8 mouse cellular contexts compared by ENCODE assay signal in genomic region chr10:56227771-56228275, GRCm38 (mm10). TPM values are rescaled to one million over a fixed set of nuclear protein-coding genes. Genes with fewer than 3 reads are reported as not detected.
A peak's percentile ranks its signal among the peaks of the same experiment; 100 is the strongest.
DNase-seq lines count a peak whose midpoint lies in the region; ATAC-seq and TF ChIP-seq lines count a peak whose summit lies in the region.

No protein-coding gene starts in this region.

- no peak for TF ChIP-seq EP300 in liver, embryonic 14.5 days (IDR thresholded peaks at IDR 0.05; ENCODE audit: low read depth)

- WGBS in forebrain, embryonic 13.5 days, result 67% methylated on average over 8 of the region's 8 CpGs
- 65% methylated on average over 8 of the region's 8 CpGs for WGBS in liver, embryonic 14.5 days (ENCODE audit: insufficient replicate concordance)

- peak; percentile 11 to 53 for DNase-seq in adrenal gland, adult (ENCODE audit: inconsistent age in 2 of 2, low spot score in 1 of 2)
- no peak for DNase-seq in adrenal gland, adult 18-20 months (ENCODE audit: low spot score in 2 of 2)
- DNase-seq in liver, embryonic 14.5 days (ENCODE audit: low read depth in 3 of 3, low spot score in 3 of 3), result no peak
- no peak for DNase-seq in spleen, postnatal 10 days (ENCODE audit: low spot score in 2 of 2)
- DNase-seq in ovary, postnatal 36 days (ENCODE audit: low spot score), result no peak

- H3K9me3 ChIP-seq in megakaryocyte, embryonic 14.5 days, result no peaks in the 10 kb centered on the region
- no peaks in the 10 kb centered on the region for H3K9me3 ChIP-seq in forebrain, embryonic 13.5 days (replicated peaks)
- no peaks in the 10 kb centered on the region for H3K9me3 ChIP-seq in liver, embryonic 14.5 days (ENCODE audit: control insufficient read depth, low read length)

- ATAC-seq in megakaryocyte, adult 5-6 weeks (ENCODE audit: poor library complexity, severe bottlenecking), result no peak
- ATAC-seq in forebrain, embryonic 13.5 days, result no peak
- ATAC-seq in liver, embryonic 14.5 days (ENCODE audit: insufficient read depth), result no peak

- H3K27me3 ChIP-seq in megakaryocyte, embryonic 14.5 days (replicated peaks), result no peaks in the 10 kb centered on the region
- no peaks in the 10 kb centered on the region for H3K27me3 ChIP-seq in forebrain, embryonic 13.5 days
- no peaks in the 10 kb centered on the region for H3K27me3 ChIP-seq in liver, embryonic 14.5 days (ENCODE audit: control insufficient read depth, insufficient read depth, low read length)

- peaks cover 16% of the 10 kb centered on the region for H3K4me1 ChIP-seq in megakaryocyte, embryonic 14.5 days
- H3K4me1 ChIP-seq in forebrain, embryonic 13.5 days, result peaks cover 10% of the 10 kb centered on the region
- peaks cover 0 to 6% of the 10 kb centered on the region in 2 experiments; a peak in 2 of 4 replicates for H3K4me1 ChIP-seq in liver, embryonic 14.5 days (replicated peaks; ENCODE audit: control insufficient read depth in 2 of 2, insufficient read depth in 2 of 2, low read length in 1 of 2)

- H3K36me3 ChIP-seq in megakaryocyte, embryonic 14.5 days (replicated peaks; ENCODE audit: low read length), result peaks cover 6% of the 10 kb centered on the region
- no peaks in the 10 kb centered on the region for H3K36me3 ChIP-seq in forebrain, embryonic 13.5 days (ENCODE audit: poor library complexity, severe bottlenecking)
- no peaks in the 10 kb centered on the region for H3K36me3 ChIP-seq in liver, embryonic 14.5 days (replicated peaks; ENCODE audit: control insufficient read depth, insufficient read depth, low read depth)

- peak overlapping the region; percentile 92 for H3K4me3 ChIP-seq in megakaryocyte, embryonic 14.5 days (replicated peaks)
- peak overlapping the region; percentile 51 for H3K4me3 ChIP-seq in forebrain, embryonic 13.5 days
- H3K4me3 ChIP-seq in liver, embryonic 14.5 days (ENCODE audit: insufficient read depth in 1 of 2, low read depth in 2 of 2, low read length in 2 of 2), result peak overlapping the region in 1 of 2 experiments; percentile 62; a peak in 2 of 4 replicates

- no peak for TF ChIP-seq CTCF in liver, embryonic 14.5 days (IDR thresholded peaks at IDR 0.05; ENCODE audit: low read depth)

- H3K4me2 ChIP-seq in forebrain, embryonic 13.5 days, result peak overlapping the region; percentile 60
- H3K4me2 ChIP-seq in liver, embryonic 14.5 days (ENCODE audit: low read depth), result peak overlapping the region; percentile 74

- H3K9ac ChIP-seq in forebrain, embryonic 13.5 days, result peak overlapping the region; percentile 70
- no peak overlapping the region for H3K9ac ChIP-seq in liver, embryonic 14.5 days (replicated peaks)

- no peak overlapping the region for H3K27ac ChIP-seq in forebrain, embryonic 13.5 days
- no peak overlapping the region for H3K27ac ChIP-seq in liver, embryonic 14.5 days

RNA-seq across cellular contexts. Expression of gene Tbc1d32, which starts 0.7 kb away (rescaled TPM):
- 1 to 10 TPM; 5.3 to 6.2 TPM for total RNA-seq in adrenal gland, adult 18-20 months (2021)
- polyA plus RNA-seq in megakaryocyte, embryonic 14.5 days (2012; ENCODE audit: insufficient read depth, low replicate concordance), result 0.03 TPM in 1 of 2 replicates, not detected in the other
- 1.2 and 1.4 TPM in 2 replicates for total RNA-seq in megakaryocyte, adult 5-6 weeks (2015)
- total RNA-seq in megakaryocyte, adult 5-6 weeks (2017), result 3.3 and 3.4 TPM in 2 replicates
- 2.9 and 3.1 TPM in 2 replicates for polyA plus RNA-seq in forebrain, embryonic 13.5 days (2015; fragmentation: Nextera tagmentation; extraction: Ambion mirVana)
- polyA plus RNA-seq in liver, embryonic 14.5 days (2012; rRNA removed), result 0.21 and 0.27 TPM in 2 replicates
- polyA plus RNA-seq in liver, embryonic 14.5 days (2014; fragmentation: Nextera tagmentation; extraction: Ambion mirVana), result 0.39 and 0.46 TPM in 2 replicates

Comparison
In these comparisons a context has a peak if more than half of its experiments do, and no peak if none do; other contexts are left out.
1. DNase-seq: peak in adrenal gland, adult (2 of 2); none in adrenal gland, adult 18-20 months (0 of 2), liver, embryonic 14.5 days (0 of 3), spleen, postnatal 10 days (0 of 2) and ovary, postnatal 36 days (single experiment).